Mouse (Mus musculus) neutrophil, adult 5-6 weeks (primary cell): ENCODE results near the gene Tnf. TPM values are rescaled to one million over a fixed set of nuclear protein-coding genes. Genes with fewer than 3 reads are reported as not detected.

Experiments
- ATAC-seq: fragments of 151-379, 151-347 bp; 2 replicates; pipeline ENCODE4 v1.8.0; 2017; ENCODE audit warnings: mild to moderate bottlenecking, moderate TSS enrichment; ENCODE audit not compliant: insufficient number of reproducible peaks, poor library complexity, low FRiP score, severe bottlenecking; ENCODE audit errors: extremely low read depth
- total RNA-seq: library from RNA; stranded (forward); fragments of 200-1000 nt; gene quantifications from 2 replicates; pipeline ENCODE4 v1.2.3, GENCODE M21; 2017

The Tnf gene
- total RNA-seq, 1 experiment from 2014 or later: 16.4 TPM

- ATAC-seq: no peak
Measured at GRCm38 (mm10) chr17:35162730-35163129, 39.1 kb downstream of the Tnf start.

GRCm38 (mm10) chr17:35162121-35162520 lies 39.7 kb downstream of the Tnf start:
- no peak for ATAC-seq

GRCm38 (mm10) chr17:35161421-35161820 lies 40.4 kb downstream of the Tnf start:
- no peak for ATAC-seq

- ATAC-seq: no peak
Measured at GRCm38 (mm10) chr17:35159638-35160037, 42.2 kb downstream of the Tnf start.

- no peak for ATAC-seq
Measured at GRCm38 (mm10) chr17:35158850-35159593, 42.8 kb downstream of the Tnf start.

GRCm38 (mm10) chr17:35157661-35158175 lies 44.1 kb downstream of the Tnf start:
- ATAC-seq: no peak

- ATAC-seq: no peak
Measured at GRCm38 (mm10) chr17:35157254-35157653, 44.6 kb downstream of the Tnf start.

GRCm38 (mm10) chr17:35156461-35157200 lies 45.2 kb downstream of the Tnf start:
- no peak for ATAC-seq

- no peak for ATAC-seq
Measured at GRCm38 (mm10) chr17:35155451-35155850, 46.4 kb downstream of the Tnf start.

- ATAC-seq: no peak
Measured at GRCm38 (mm10) chr17:35154616-35155015, 47.2 kb downstream of the Tnf start.

GRCm38 (mm10) chr17:35153931-35154330 lies 47.9 kb downstream of the Tnf start:
- no peak for ATAC-seq

GRCm38 (mm10) chr17:35153077-35153476 lies 48.7 kb downstream of the Tnf start:
- no peak for ATAC-seq

GRCm38 (mm10) chr17:35152121-35152520 lies 49.7 kb downstream of the Tnf start:
- ATAC-seq: no peak

Other genes starting within 250 kb of the Tnf start
- gene Hspa1b, start 242.8 kb downstream of the Tnf start, total RNA-seq: 5.9 and 8.0 TPM in 2 replicates
- not detected in 2 replicates for gene Gm20481, start 232.1 kb downstream of the Tnf start, total RNA-seq
- 5.6 and 6.4 TPM in 2 replicates for gene Hspa1a, start 229.9 kb downstream of the Tnf start, total RNA-seq
- gene Hspa1l, start 229.3 kb downstream of the Tnf start, total RNA-seq: not detected in 2 replicates
- 10.1 and 11.4 TPM in 2 replicates for gene Lsm2, start 220.1 kb downstream of the Tnf start, total RNA-seq
- 243 and 266 TPM in 2 replicates for gene Vars, start 201.0 kb downstream of the Tnf start, total RNA-seq
- 0.61 and 1.2 TPM in 2 replicates for gene Vwa7, start 185.4 kb downstream of the Tnf start, total RNA-seq
- gene Sapcd1, start 174.0 kb downstream of the Tnf start, total RNA-seq: 2.0 and 2.6 TPM in 2 replicates
- 4.7 and 7.0 TPM in 2 replicates for gene Msh5, start 155.3 kb downstream of the Tnf start, total RNA-seq
- 394 and 439 TPM in 2 replicates for gene Clic1, start 152.0 kb downstream of the Tnf start, total RNA-seq
- gene Ddah2, start 143.0 kb downstream of the Tnf start, total RNA-seq: 4.5 and 8.1 TPM in 2 replicates
- 0.49 TPM in 1 of 2 replicates, not detected in the other for gene Ly6g6c, start 136.6 kb downstream of the Tnf start, total RNA-seq
- gene Mpig6b, start 135.8 kb downstream of the Tnf start, total RNA-seq: 1.5 and 2.1 TPM in 2 replicates
- not detected in 2 replicates for gene Ly6g6e, start 125.1 kb downstream of the Tnf start, total RNA-seq
- gene Ly6g6d, start 123.9 kb downstream of the Tnf start, total RNA-seq: not detected in 2 replicates
- gene Ly6g6f, start 116.4 kb downstream of the Tnf start, total RNA-seq: 0.49 TPM in 1 of 2 replicates, not detected in the other
- gene Abhd16a, start 112.7 kb downstream of the Tnf start, total RNA-seq: 33.2 and 43.8 TPM in 2 replicates
- gene Ly6g5c, start 93.7 kb downstream of the Tnf start, total RNA-seq: not detected in 2 replicates
- 0.58 and 1.5 TPM in 2 replicates for gene Ly6g5b, start 86.6 kb downstream of the Tnf start, total RNA-seq
- gene Gpank1, start 80.6 kb downstream of the Tnf start, total RNA-seq: 73.7 and 74.5 TPM in 2 replicates
- gene Csnk2b, start 80.0 kb downstream of the Tnf start, total RNA-seq: 214 and 240 TPM in 2 replicates
- 36.5 and 48.5 TPM in 2 replicates for gene D17H6S53E, start 75.6 kb downstream of the Tnf start, total RNA-seq
- gene Apom, start 70.0 kb downstream of the Tnf start, total RNA-seq: 0.58 TPM in 1 of 2 replicates, not detected in the other
- gene Bag6, start 66.8 kb downstream of the Tnf start, total RNA-seq: 159 and 160 TPM in 2 replicates
- 73.3 and 76.1 TPM in 2 replicates for gene Prrc2a, start 37.1 kb downstream of the Tnf start, total RNA-seq
- gene Aif1, start 25.9 kb downstream of the Tnf start, total RNA-seq: 5.3 and 8.0 TPM in 2 replicates
- 534 and 685 TPM in 2 replicates for gene Lst1, start 13.6 kb downstream of the Tnf start, total RNA-seq
- 212 and 285 TPM in 2 replicates for gene Ltb, start 7.6 kb downstream of the Tnf start, total RNA-seq
- gene Lta, start 3.3 kb upstream of the Tnf start, total RNA-seq: 6.6 and 9.9 TPM in 2 replicates
- gene Gm16181, start 18.8 kb upstream of the Tnf start, total RNA-seq: 2.1 TPM in 1 of 2 replicates, not detected in the other
- 5.0 and 6.5 TPM in 2 replicates for gene Atp6v1g2, start 31.7 kb upstream of the Tnf start, total RNA-seq
- gene Nfkbil1, start 33.8 kb upstream of the Tnf start, total RNA-seq: 10.8 and 11.3 TPM in 2 replicates
- 156 and 158 TPM in 2 replicates for gene Ddx39b, start 39.7 kb upstream of the Tnf start, total RNA-seq
- gene H2-D1, start 60.7 kb upstream of the Tnf start, total RNA-seq: 2,114 and 2,381 TPM in 2 replicates
- gene H2-Q1, start 118.4 kb upstream of the Tnf start, total RNA-seq: 0.12 TPM in 1 of 2 replicates, not detected in the other
- gene H2-Q2, start 140.2 kb upstream of the Tnf start, total RNA-seq: not detected in 2 replicates
- 170 and 176 TPM in 2 replicates for gene H2-Q4, start 177.6 kb upstream of the Tnf start, total RNA-seq
- gene H2-Q6, start 222.8 kb upstream of the Tnf start, total RNA-seq: 259 and 274 TPM in 2 replicates
- 160 and 166 TPM in 2 replicates for gene H2-Q7, start 237.1 kb upstream of the Tnf start, total RNA-seq